Mouse (Mus musculus) heart, adult 2 months (tissue): ENCODE measurements at regions not wholly inside any gene's neighbourhood (a gene's known extent, or its start where the extent isn't known, plus 50 kb on each side); places are given as distances from the start of the nearest gene placed in this dataset.

Experiments used
- CTCF ChIP-seq: fragments of 200-600 bp; IDR thresholded peaks from 2 replicates; pipeline ENCODE4 v1.8.1; 2022; ENCODE audit warnings: antibody characterized with exemption, mild to moderate bottlenecking, moderate library complexity
- EP300 ChIP-seq: fragments of 200-500 bp; IDR thresholded peaks from 2 replicates; pipeline ENCODE4 v1.6.1; 2011; ENCODE audit warnings: low read depth, low read length, control low read depth; ENCODE audit not compliant: insufficient read depth
- POLR2A ChIP-seq: fragments of 200-500 bp; IDR thresholded peaks from 2 replicates; pipeline ENCODE4 v1.6.1; 2011; ENCODE audit warnings: mild to moderate bottlenecking, low read depth, low read length, control low read depth; ENCODE audit not compliant: insufficient read depth

DNA sequence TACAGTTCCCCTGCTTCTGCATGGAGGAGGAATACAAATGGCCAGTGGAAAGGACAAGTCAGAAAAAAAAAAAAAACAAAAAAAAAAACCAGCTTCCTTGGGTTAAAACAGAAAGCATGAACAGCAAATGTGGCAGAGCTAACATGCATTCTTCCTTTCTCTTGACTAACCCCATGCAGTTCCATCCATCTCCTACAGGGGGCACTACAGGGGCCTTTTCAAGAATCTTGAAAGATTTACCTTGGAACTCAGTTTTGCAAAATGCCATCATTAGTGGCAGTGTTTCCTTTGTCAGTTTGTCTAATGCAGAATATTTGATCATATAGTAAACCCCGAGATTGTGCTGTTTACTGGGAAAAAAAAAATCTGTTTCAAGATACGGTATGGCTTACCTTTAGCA is 111.1 kb upstream of the Prmt6 start:
- TF ChIP-seq POLR2A (no peak), CTCF (peak; percentile 38), EP300 (no peak)
